Mouse (Mus musculus) telencephalon, adult 2 months (tissue): ENCODE data around the gene Prdx2.

ENCODE experiments used
- DNase-seq: peaks from one replicate; pipeline ENCODE4 v3.0.0-alpha.2; 2011; ENCODE audit warnings: low read depth, low spot score

Prdx2 gene

GRCm38 (mm10) chr8:84969241-84970134 is at the start of gene Prdx2, which contains the start of the genes Gm49661 and Rnaseh2a:
Gene Prdx2 (plus strand): TSS chr8:84969587.
Gene Gm49661 (minus strand): TSS chr8:84969433.
Gene Rnaseh2a (minus strand): TSS chr8:84969767.
- DNase-seq: no peak

DNA sequence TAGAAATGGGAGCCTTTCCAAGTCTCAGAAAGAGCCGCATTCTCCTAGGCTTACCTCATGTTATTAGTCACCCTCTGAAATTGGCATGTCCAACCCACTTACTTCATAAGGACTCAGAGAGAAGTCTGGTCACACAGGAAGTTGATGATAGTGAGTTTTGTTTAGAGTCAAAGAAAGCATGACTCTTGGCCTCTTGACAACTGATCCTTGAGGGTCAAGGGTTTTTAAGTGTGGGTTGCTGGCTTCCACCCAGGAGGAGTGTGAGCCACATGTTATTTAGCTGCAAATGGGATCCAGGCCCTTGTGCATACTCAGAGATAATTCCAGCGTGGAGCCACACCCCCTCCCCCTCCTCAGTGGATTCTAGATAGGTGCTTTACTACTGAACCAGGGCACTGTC is 47.8 kb upstream of the Prdx2 start:
- no peak for DNase-seq

GRCm38 (mm10) chr8:84925557-84925956 is 43.8 kb upstream of the Prdx2 start:
- DNase-seq: no peak

DNA sequence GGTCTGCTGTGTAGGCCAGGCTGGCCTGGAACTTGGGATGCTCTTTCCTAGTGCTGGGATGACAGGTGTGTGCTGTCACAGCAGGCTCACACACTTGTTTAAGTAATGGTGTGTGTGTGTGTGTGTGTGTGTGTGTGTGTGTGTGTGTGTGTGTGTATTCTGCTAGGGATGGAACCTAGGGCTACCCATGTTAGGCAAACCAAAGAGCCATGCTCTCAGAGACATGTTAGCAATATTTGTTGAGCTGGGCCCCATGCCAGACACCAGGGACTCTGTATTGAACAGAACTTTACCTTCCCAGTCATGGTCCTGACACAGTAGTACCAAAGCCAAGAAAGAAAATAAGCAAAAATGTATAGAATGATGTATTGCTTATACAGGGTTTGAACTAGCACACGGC is 41.9 kb upstream of the Prdx2 start:
- no peak for DNase-seq

DNA sequence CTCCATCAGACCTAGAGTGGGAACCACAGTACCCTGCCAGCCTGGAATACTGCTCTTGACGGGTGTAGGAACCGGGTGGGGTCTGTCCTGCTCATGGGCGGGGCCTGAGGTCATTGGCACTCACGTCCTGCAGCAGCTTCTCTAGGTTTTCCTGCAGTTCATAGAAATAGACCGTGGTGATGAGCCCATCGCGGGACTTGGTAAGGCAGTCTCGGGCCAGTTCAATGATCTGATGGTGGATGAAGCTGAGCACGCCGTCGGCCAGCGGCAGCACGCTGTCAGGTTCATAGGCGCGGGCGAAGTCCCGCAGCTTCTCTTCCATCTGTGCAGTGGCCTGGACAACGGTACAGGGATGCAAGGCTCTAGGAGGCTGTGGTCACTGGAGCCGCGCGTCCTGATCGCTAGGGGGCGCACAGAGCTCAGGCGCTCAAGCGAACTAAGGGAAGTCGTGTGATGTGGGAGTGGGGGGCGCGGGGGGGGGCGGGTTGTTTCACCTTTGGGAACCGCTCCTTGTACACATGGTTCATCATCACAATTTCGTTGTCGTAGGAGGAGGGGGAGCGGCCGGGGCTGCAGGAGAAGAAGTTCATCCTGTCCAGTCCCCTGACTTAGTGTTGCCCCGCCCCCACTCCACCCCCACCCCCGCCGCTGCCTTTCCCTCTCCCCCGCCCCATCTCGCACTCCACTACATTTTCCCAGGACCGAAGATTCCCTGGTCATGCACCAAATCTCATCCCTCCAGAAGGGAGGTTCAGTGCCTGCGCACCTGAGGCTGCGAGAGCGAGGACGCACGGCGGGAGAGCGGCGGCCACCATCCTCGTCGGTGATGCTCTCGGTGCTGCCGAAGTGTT is 40.7 kb upstream of the Prdx2 start:
- no peak for DNase-seq

DNA sequence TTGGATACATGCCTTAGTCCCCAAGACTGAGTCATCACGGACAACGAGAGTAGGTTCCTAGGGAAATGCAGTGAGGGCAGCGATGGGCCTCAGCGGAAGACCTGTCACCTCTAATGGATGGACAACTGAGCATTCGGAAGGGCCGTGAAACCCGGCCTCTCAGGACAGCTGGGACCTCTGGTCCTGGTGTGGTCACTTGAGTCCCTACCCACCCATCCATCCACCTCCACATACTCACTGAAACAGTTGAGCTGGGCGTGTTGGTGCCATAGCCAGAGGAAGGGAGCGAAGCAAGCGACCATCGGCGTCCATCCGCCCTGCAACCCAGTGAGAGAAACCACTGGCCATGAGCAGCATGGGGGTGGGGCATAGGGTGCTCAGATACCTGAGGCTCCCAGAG is 38.8 kb upstream of the Prdx2 start:
- DNase-seq: no peak

GRCm38 (mm10) chr8:84933767-84934559 is 35.4 kb upstream of the Prdx2 start:
- peak; percentile 40 for DNase-seq

DNA sequence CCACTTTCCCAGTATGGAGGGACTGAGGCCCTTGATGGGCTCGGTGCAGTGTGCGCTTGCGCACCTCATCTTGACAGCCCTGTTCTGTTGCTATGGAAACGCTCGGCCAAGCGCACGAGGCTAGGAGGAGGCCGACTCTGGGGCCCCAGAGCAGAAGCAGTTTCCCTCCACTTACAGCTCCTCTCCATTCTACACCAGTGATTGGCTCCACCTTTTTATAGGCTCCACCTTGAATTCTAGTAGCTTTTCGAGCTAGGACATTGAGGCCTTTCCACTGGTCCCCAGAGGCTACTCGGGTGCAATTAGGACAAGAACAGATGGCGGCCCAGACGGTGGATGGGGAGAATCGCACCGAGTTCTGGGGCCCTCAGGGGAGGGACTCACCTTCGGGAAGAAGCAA is 34.5 kb upstream of the Prdx2 start:
- DNase-seq: peak; percentile 62

GRCm38 (mm10) chr8:84935489-84935888 is 33.9 kb upstream of the Prdx2 start:
- DNase-seq: no peak

GRCm38 (mm10) chr8:84936041-84936961 is 33.1 kb upstream of the Prdx2 start:
- DNase-seq: no peak

DNA sequence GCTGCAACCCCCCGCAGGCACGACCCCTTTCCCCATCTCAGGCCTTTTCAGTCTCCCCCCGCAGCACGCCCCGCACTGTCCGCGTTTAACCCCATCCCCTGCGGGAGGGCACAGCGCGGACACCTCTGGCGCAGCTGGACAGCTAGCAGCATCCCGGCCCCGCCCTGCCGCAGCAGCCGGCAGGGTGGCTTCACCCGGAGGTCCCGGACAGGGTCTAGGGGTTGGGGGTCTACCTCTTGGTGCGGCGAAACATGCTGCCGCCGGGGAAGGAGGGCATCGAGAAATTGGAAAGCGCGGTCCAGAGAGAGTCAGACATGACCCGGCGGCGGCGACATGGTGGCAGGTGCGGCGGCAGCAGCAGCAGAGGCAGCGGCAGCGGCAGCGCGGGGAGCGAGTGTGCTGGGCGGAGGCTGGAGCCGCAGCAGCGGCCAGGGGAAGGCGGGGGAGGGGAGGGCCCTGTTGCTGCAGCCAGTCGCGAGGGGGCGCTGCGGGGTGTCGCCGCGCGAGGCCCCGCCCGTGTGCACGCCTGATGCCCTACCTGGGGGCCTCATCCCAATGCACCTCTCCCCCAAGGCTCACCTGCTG is 32.3 kb upstream of the Prdx2 start, which contains the start of gene Mast1:
Gene Mast1 (minus strand): TSS at position 398 of the 585 bp plus-strand sequence.
- peak; percentile 41 for DNase-seq

DNA sequence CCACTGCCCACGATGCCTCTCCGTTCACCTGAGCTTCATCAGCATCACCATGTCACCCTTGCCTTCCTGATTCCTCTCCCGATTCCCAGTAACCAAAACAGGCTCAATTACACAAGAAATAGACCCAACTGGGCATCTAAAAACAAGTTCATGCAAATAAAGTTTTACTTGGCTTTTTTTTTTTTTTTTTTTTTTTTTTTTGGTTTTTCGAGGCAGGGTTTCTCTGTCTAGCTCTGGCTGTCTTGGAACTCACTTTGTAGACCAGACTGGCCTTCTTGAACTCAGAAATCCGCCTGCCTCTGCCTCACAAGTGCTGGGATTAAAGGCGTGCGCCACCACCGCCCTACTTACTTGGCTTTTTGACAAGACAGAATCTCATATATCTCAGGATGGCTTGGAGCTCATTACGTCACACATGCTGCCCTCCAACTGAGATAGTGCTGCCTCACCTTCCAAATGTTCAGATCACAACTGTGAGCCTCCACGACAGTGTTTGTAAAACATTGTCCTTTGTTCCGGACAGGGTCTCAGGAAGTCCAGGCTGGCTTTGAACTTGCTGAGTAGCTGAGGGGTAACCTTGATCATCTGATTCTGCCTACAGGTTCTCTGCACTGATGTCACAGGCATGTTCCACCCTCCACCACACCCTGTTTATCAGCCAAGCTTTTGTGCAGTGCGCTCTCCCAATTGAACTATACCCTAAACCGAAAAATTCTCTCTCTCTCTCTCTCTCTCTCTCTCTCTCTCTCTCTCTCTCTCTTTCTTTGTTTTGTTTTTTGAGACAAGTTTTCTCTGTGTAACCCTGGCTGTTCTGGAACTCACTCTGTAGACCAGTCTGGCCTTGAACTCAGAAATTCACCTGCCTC is 31.5 kb upstream of the Prdx2 start:
- no peak for DNase-seq

- no peak for DNase-seq
Observed at GRCm38 (mm10) chr8:84943699-84944098, 25.7 kb upstream of the Prdx2 start.

GRCm38 (mm10) chr8:84944478-84945160 is 24.8 kb upstream of the Prdx2 start:
- DNase-seq: peak; percentile 70

DNA sequence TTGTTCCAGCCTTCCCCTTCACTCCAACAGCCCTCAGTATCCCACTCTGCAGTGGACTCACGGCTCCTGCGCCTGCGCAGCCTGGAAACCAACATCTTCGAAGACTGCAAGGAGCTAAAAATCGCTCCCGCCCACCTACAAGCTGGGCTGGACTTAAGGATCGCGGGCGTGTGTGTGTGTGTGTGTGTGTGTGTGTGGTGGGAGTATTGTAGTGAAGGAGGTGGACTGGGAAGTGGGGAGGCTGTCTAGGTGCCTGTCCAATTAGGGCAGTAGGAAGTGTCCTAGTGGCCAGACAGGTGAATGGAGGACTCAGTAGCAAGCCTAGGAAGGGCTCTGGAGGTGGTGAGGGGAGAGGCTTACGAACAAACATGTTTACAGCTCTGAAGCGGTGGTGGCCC is 24.2 kb upstream of the Prdx2 start:
- peak; percentile 93 for DNase-seq

DNA sequence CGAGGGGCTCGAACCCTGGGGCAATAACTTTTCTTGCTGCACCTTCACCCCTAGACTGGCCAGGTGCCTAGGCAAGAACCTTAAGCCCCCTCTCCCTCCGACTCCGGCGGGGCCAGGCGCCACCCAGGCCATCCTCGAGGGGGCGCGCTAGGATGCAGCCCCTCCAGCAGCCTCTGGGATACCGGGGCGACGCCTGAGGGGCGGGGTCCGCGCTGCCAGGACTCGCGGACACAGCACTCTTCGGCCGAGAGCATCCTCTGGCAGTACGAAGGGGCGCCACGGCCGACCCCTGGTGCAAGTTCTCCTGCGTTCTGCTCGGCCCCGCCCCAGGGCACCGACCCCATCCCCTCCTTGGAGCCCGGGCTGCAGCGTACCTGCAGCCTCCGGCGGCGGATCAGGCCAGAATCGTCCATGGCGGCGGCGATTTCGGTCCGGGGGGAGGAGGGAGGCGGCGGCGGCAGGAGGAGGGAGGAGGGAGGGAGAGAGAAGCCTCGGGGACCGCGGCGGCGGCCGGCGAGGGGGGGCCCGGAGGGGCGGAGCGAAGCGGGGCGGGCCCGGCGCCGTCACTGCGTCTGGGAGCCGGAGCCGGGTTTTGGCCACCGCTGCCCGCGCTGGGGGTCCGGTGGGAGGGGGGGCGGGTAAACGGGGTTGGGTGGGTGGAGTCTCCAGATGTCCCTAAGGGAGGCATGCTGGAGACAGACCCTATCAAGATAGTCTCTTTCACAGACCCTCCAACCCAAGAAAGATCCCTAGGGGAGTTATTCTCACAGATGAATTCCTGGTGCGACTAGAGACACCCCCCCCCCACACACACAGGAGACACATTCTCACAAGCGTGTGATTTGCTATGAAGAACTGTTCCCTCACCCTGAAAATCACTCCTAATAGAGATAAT is 23.5 kb upstream of the Prdx2 start:
- no peak for DNase-seq

DNA sequence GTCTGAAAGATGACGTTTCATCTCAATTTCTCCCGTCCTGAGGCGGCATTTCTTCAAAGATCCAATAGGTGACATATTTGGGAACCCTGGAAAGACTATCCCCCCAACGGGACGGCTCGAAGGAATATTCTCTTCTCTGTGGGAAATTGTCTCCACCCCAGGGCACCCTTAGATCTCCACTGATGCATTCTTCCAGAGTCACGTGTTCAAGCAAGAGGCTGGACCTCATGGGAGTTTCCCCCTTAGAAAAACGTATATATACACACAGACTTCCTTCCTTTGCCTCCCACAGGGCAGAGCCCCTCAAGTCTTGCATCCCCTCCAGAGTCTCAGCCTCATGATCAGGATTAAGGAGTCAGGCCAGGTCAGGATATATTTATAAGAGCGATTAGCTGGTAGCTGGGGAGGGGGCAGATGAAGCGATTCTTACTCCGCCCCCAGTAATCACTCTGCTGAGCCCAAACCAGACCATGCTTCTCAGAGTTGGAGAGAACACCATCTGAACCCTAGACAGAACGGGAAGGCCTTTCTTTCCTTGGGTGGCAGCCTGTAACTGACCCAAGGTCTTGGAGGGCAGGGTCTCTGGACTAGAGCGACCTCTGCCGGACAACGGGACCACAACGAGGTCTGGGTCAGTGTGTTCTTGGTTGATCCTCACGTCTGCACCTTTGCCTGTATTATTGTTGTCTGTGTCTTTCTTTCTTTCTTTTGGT is 22.7 kb upstream of the Prdx2 start, which contains the start of gene Rtbdn:
Gene Rtbdn (plus strand): TSS at position 464 of the 713 bp plus-strand sequence.
- no peak for DNase-seq
